Mouse (Mus musculus) liver, embryonic 12.5 days (tissue): ENCODE results near the gene Hivep3. TPM values are rescaled to one million over a fixed set of nuclear protein-coding genes. Genes with fewer than 3 reads are reported as not detected.

Experiments
- ATAC-seq: fragments of 200-750 bp; cut with Nextera tagmentation; 2 replicates; pipeline ENCODE4 v1.8.0; 2017; ENCODE audit warnings: moderate number of reproducible peaks, mild to moderate bottlenecking, moderate library complexity
- H3K27ac ChIP-seq: fragments of 300-500 bp; sonication (generic); 2 replicates; pipeline ENCODE4 v1.5.1; 2016; ENCODE audit warnings: mild to moderate bottlenecking
- H3K27me3 ChIP-seq: fragments of 300-500 bp; sonication (generic); replicated peaks from 2 replicates; pipeline ENCODE4 v1.6.1; 2016; ENCODE audit warnings: mild to moderate bottlenecking, moderate library complexity
- H3K36me3 ChIP-seq: fragments of 300-500 bp; sonication (generic); 2 replicates; pipeline ENCODE4 v1.6.1; 2016; ENCODE audit warnings: mild to moderate bottlenecking, moderate library complexity
- H3K4me1 ChIP-seq: fragments of 300-500 bp; sonication (generic); 2 replicates; pipeline ENCODE4 v1.6.1; 2016
- H3K4me2 ChIP-seq: fragments of 300-500 bp; sonication (generic); 2 replicates; pipeline ENCODE4 v1.6.1; 2016; ENCODE audit warnings: mild to moderate bottlenecking, moderate library complexity
- H3K4me3 ChIP-seq: fragments of 300-500 bp; sonication (generic); 2 replicates; pipeline ENCODE4 v1.5.1; 2016; ENCODE audit warnings: mild to moderate bottlenecking, moderate library complexity
- H3K9ac ChIP-seq: fragments of 300-500 bp; sonication (generic); 2 replicates; pipeline ENCODE4 v1.6.1; 2016; ENCODE audit warnings: mild to moderate bottlenecking, moderate library complexity
- H3K9me3 ChIP-seq: fragments of 300-500 bp; sonication (generic); replicated peaks from 2 replicates; pipeline ENCODE4 v1.6.1; 2016; ENCODE audit warnings: mild to moderate bottlenecking, moderate library complexity
- WGBS: fragments of 180-500 bp; shearing (Covaris S2); methylation state at CpG from one replicate; pipeline ENCODE4 v1.1.7; 2016; ENCODE audit not compliant: insufficient replicate concordance; 5-methylcytosine and 5-hydroxymethylcytosine counted together
- polyA plus RNA-seq: library from polyadenylated mRNA; unstranded; fragments of >200 nt; fragmentation: Nextera tagmentation; extraction: Ambion mirVana; gene quantifications from 2 replicates; pipeline ENCODE4 v1.2.1, GENCODE M21; 2016

Gene Hivep3
- polyA plus RNA-seq, 1 experiment from 2014 or later: 2.9 TPM

DNA sequence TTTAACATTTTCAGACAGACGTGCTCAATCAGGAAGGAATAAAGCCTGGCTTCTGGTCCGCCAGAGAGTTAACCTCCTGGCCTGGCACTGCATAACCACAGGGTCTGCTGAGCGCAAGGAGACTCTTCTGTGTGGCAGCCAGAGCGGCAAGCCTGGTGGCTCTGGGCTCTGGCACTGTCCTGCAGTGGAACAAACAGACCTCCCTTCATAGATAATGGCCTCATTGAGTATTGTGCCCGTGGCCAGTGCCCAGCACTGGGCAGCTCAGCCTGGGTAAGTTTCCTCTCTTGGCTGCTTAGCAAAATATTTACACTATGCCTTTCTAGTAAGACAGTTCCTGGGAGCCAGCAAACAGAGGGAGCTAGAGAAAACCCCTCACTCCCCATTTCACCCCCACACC, 340.5 kb downstream of the Hivep3 start:
- H3K4me1 ChIP-seq: no peaks in the 10 kb centered on the region
- H3K9me3 ChIP-seq: no peaks in the 10 kb centered on the region
- H3K27ac ChIP-seq: no peak overlapping the region
- H3K9ac ChIP-seq: no peak overlapping the region
- H3K36me3 ChIP-seq: no peaks in the 10 kb centered on the region
- no peaks in the 10 kb centered on the region; the same call in 1 of the 2 replicates for H3K27me3 ChIP-seq
- 52% methylated on average over 5 of the region's 5 CpGs for WGBS
- H3K4me3 ChIP-seq: no peak overlapping the region
- H3K4me2 ChIP-seq: no peak overlapping the region
- no peak for ATAC-seq

DNA sequence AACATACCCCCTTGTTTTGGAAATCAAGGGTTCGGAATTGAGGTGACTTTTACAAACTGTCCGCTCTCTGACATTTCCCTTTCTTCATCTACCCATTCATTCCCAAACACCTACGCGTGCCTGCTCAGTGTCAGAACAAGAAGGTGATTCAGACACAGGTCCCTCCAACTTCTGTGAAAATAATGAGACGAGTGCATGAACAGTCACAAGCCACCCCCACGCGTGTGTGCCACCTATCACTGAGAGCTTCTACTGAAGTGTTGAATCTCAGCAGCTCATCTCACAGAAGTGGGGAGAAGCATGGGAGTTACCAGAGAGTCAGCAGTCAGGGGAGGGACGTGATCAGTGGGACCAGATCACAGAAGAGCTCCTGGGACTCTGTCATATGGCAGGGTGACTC, 343.7 kb downstream of the Hivep3 start:
- ATAC-seq: no peak
- no peak overlapping the region for H3K9ac ChIP-seq
- H3K36me3 ChIP-seq: no peaks in the 10 kb centered on the region
- H3K4me1 ChIP-seq: no peaks in the 10 kb centered on the region
- 78% methylated on average over 8 of the region's 8 CpGs for WGBS
- H3K27ac ChIP-seq: no peak overlapping the region
- H3K4me3 ChIP-seq: no peak overlapping the region
- H3K27me3 ChIP-seq: no peaks in the 10 kb centered on the region; the same call in 1 of the 2 replicates
- no peaks in the 10 kb centered on the region for H3K9me3 ChIP-seq
- no peak overlapping the region for H3K4me2 ChIP-seq

DNA sequence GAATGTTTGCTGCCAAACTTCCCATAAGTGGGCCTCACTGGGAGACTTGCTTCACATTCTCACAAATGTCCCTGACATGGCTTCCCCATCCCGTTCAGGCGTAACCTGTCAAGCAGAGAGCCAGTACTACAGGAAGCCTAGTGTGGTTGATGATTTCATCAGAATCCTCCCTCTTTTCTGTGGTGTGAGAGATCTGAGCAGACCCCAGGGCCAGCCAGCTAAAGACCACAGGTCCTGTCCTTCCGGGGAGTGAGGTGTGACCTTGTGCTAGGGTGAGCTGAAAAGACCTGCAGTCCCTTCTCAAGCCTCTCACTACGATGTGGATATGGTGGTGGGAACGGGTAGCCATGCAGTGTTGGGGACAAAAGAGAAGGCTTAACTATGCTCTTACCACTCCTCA, 348.9 kb downstream of the Hivep3 start:
- H3K4me1 ChIP-seq: no peaks in the 10 kb centered on the region
- no peak overlapping the region for H3K4me2 ChIP-seq
- no peak overlapping the region for H3K4me3 ChIP-seq
- H3K27me3 ChIP-seq: no peaks in the 10 kb centered on the region; the same call in 1 of the 2 replicates
- H3K27ac ChIP-seq: no peak overlapping the region
- 48% methylated on average over 5 of the region's 5 CpGs for WGBS
- no peak for ATAC-seq
- no peaks in the 10 kb centered on the region for H3K9me3 ChIP-seq
- no peaks in the 10 kb centered on the region for H3K36me3 ChIP-seq
- H3K9ac ChIP-seq: no peak overlapping the region

DNA sequence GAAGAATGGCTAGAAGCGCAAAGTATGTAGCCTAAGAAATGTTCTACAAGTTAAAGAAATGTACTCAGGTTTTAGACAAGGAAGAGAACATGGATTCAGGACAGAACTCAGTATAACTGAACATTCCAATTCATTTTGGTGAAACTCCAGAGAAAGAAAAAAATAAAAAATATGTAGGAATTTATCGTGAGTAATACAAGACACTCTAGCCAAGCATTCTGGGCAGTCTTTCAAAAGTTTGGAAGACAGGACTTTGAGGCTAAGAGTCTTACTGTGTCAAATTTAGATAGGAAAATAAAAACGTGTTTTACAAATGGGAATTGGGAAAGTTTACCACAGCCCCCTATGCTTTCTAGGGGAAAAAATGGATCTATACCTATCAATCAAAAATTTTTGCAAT, 350.1 kb downstream of the Hivep3 start:
- Histone ChIP-seq H3K27ac (no peak overlapping the region), H3K9me3 (no peaks in the 10 kb centered on the region), H3K9ac (no peak overlapping the region), H3K27me3 (no peaks in the 10 kb centered on the region), H3K4me3 (no peak overlapping the region), H3K36me3 (no peaks in the 10 kb centered on the region), H3K4me1 (no peaks in the 10 kb centered on the region), H3K4me2 (no peak overlapping the region)
- WGBS: 65% methylated on average over 3 of the region's 3 CpGs
- no peak for ATAC-seq

DNA sequence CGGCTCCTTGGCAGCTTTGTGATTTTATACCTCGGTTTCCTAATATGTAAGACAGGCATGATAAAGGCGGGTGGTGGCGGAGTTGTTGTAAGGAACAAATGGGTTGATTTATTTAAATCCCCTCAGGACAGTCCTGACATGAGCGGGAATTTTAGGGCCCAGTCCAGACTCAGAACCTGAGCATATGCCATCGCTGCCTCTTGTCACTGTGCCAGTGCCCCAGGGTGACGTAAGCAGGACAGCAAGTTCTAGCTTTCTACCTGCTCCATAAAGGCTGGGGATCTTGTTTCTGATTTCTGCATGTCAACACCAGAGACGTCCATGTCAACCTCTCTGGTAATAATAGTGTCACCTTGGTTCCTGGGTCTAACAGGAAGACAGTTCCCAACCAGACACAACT, 356.0 kb downstream of the Hivep3 start:
- Histone ChIP-seq H3K4me2 (no peak overlapping the region), H3K27ac (no peak overlapping the region), H3K27me3 (no peaks in the 10 kb centered on the region), H3K36me3 (no peaks in the 10 kb centered on the region), H3K9ac (no peak overlapping the region), H3K4me1 (no peaks in the 10 kb centered on the region), H3K9me3 (no peaks in the 10 kb centered on the region), H3K4me3 (no peak overlapping the region)
- 69% methylated on average over 8 of the region's 8 CpGs for WGBS
- no peak for ATAC-seq

DNA sequence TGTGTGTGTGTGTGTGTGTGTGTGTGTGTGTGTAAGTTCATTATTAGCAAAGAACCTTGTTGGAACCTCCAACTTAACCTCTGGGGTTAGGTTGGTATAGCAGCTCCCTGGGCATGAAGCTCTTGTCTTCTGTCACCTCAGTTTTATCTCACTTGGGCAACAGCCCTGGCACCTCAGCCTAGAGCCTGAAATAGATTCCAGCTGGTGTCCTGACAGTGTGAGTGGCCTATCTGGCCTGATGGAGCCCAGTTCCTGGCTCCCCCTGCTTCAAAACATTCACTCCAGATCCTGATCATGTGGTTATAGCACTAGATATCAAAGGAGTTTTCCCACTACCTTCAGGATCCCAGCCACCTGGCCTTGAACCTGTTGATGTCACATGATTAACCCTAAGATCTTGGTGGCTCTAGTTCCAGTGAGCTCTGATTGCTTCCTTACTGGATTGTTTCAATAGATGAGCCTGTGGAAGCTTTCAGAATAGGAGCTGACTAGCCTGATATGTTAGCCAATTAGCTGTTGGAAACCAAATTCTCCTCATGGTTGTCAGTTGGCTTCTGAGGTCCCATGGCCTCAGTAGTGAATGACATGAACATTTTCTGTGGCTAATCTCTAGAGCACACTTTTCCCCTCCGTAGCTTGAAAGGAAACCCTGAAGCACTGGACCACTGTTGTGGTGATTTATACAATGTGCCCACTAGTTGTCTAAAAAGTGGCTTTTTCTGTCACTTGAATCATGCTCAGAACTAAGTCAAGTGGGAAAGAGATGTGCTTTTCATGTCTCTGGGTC, 358.6 kb downstream of the Hivep3 start:
- no peaks in the 10 kb centered on the region for H3K36me3 ChIP-seq
- H3K27ac ChIP-seq: no peak overlapping the region
- H3K4me3 ChIP-seq: no peak overlapping the region
- no peak overlapping the region for H3K9ac ChIP-seq
- 33% methylated on average over 1 of the region's 1 CpGs for WGBS
- no peaks in the 10 kb centered on the region for H3K4me1 ChIP-seq
- H3K4me2 ChIP-seq: no peak overlapping the region
- no peak for ATAC-seq
- H3K27me3 ChIP-seq: no peaks in the 10 kb centered on the region
- H3K9me3 ChIP-seq: no peaks in the 10 kb centered on the region

DNA sequence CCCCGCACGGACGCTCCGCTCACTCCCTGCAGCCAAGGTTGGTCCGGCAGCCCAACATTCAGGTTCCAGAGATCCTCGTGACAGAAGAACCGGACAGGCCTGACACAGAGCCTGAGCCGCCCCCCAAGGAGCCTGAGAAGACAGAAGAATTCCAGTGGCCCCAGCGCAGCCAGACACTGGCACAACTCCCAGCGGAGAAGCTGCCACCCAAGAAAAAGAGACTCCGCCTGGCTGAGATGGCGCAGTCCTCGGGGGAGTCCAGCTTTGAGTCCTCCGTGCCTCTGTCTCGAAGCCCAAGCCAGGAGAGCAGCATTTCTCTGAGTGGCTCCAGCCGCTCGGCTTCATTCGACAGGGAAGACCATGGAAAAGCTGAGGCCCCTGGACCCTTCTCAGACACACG, 363.4 kb downstream of the Hivep3 start:
- Histone ChIP-seq H3K36me3 (no peaks in the 10 kb centered on the region), H3K27me3 (no peaks in the 10 kb centered on the region), H3K4me1 (no peaks in the 10 kb centered on the region), H3K4me3 (no peak overlapping the region), H3K27ac (no peak overlapping the region), H3K4me2 (no peak overlapping the region), H3K9ac (no peak overlapping the region), H3K9me3 (0 out of 2 replicates have a peak, but pooled peaks cover 6% of the 10 kb centered on the region)
- no peak for ATAC-seq
- 78% methylated on average over 19 of the region's 19 CpGs for WGBS

DNA sequence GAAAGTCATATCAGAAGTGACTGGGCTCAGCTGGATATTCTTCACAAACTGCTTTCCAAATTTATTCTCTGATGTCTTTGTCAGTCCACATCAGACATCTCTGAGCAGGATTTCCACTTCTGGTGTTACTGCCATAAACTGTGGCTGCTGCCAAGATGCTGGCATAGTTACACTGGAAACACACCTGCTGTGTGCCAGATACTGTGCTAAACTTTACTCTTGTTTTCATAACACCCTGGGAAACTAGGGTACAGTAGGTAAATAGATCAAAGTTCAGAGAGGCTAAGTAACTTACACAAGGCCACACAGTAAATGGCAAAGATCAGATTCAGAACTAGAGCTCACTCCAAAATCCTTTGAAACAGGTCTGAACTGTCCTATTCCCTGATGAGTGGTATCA, 367.6 kb downstream of the Hivep3 start:
- no peak for ATAC-seq
- H3K4me3 ChIP-seq: no peak overlapping the region

DNA sequence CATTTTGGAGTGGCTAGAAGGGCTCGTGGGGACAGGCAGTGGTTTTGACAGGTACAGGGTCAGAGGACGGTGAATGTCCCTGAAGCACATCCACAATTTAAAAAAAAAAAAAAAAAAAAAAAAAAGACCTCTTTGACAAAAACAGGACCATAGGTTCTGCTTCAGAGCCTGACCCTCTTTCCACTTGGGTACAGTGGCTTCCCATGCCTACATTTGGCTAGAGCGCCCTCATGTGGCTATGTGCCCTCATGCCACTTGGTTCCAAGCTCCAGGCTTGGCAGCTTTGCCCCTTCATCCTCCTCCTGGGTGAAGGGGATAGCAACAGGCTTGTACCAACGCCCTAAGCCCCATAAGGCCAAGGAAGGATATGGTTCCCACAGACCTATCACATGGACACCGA, 371.0 kb downstream of the Hivep3 start:
- no peaks in the 10 kb centered on the region for H3K9me3 ChIP-seq
- no peaks in the 10 kb centered on the region for H3K36me3 ChIP-seq
- no peaks in the 10 kb centered on the region for H3K27me3 ChIP-seq
- H3K27ac ChIP-seq: no peak overlapping the region
- H3K9ac ChIP-seq: no peak overlapping the region
- H3K4me3 ChIP-seq: no peak overlapping the region
- no peak for ATAC-seq
- H3K4me2 ChIP-seq: no peak overlapping the region
- 42% methylated on average over 5 of the region's 5 CpGs for WGBS
- no peaks in the 10 kb centered on the region for H3K4me1 ChIP-seq

More for the DNA sequence above, 367.6 kb downstream of the Hivep3 start:
- H3K27me3 ChIP-seq: no peaks in the 10 kb centered on the region
- H3K9ac ChIP-seq: no peak overlapping the region
- no peaks in the 10 kb centered on the region for H3K36me3 ChIP-seq
- 0 out of 2 replicates have a peak, but pooled peaks cover 6% of the 10 kb centered on the region for H3K9me3 ChIP-seq
- H3K4me1 ChIP-seq: no peaks in the 10 kb centered on the region
- no peak overlapping the region for H3K27ac ChIP-seq
- H3K4me2 ChIP-seq: no peak overlapping the region

DNA sequence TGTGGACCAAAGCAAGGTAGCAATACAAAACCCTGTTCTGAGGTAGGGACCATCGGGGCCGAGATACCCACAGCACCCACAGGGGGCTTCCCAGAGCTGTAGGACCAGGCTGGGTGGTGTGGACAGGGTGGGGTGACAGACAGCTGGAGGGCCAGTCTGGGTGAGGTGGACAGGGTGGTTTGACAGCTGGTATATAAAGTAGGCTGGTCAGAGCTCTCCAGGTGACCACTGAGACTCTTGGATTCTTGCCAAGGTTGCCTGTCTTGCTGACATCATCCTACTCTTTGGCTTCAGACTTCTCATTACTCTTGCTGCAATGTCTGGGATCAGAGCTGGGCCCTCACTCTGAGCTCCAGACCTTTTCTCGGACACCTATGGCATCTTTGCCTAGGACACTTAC, 372.8 kb downstream of the Hivep3 start:
- ATAC-seq: no peak
- Histone ChIP-seq H3K4me2 (no peak overlapping the region), H3K27ac (no peak overlapping the region), H3K9me3 (no peaks in the 10 kb centered on the region), H3K9ac (no peak overlapping the region), H3K4me3 (no peak overlapping the region), H3K27me3 (no peaks in the 10 kb centered on the region), H3K36me3 (no peaks in the 10 kb centered on the region), H3K4me1 (no peaks in the 10 kb centered on the region)
- 75% methylated on average over 3 of the region's 3 CpGs for WGBS

DNA sequence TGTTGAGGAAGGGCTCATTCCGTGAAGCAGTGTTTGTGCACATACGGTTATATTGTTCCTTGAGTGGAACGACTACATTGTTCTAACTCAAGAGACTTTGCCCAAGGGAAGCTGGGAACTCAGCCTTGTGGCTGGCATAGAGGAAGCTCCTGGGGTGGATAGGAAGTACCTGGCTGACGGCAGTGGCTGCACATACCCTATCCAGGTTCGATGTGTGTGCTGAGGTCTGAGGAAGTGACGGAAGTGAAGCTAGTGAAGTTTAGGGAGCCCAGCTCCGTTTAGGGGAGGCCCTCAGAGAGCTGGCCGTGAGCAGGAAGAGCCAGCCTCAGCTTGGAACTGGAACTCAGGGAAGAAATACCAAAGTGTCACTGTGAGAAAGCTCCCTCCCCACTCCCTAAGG, 374.2 kb downstream of the Hivep3 start:
- Histone ChIP-seq H3K9me3 (no peaks in the 10 kb centered on the region), H3K4me3 (no peak overlapping the region), H3K27me3 (no peaks in the 10 kb centered on the region), H3K4me2 (no peak overlapping the region), H3K27ac (no peak overlapping the region), H3K36me3 (no peaks in the 10 kb centered on the region), H3K9ac (no peak overlapping the region), H3K4me1 (no peaks in the 10 kb centered on the region)
- ATAC-seq: no peak
- 49% methylated on average over 8 of the region's 8 CpGs for WGBS

DNA sequence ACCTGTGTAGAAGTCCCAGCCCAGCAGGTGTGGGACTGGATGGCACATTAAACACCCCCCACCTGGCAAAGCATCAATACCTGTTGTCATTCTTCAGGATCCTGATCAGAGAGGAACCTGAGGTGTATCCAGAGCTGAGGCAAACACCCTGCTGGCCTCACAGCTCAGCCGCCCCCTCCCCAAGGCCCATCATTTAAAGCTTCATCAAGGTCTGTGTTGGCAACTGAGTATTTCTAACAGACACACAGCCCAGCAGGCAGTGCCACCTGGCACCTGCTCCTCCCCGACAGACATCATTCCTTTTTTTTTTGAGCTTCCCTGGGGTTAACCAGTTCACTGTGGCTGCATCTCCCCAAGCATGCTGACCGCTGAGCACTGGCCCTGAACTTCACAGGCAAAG, 381.9 kb downstream of the Hivep3 start:
- H3K4me1 ChIP-seq: no peaks in the 10 kb centered on the region
- ATAC-seq: no peak
- no peak overlapping the region for H3K4me3 ChIP-seq
- no peak overlapping the region for H3K4me2 ChIP-seq
- H3K36me3 ChIP-seq: no peaks in the 10 kb centered on the region
- 66% methylated on average over 3 of the region's 3 CpGs for WGBS
- no peak overlapping the region for H3K27ac ChIP-seq
- H3K9me3 ChIP-seq: no peaks in the 10 kb centered on the region; the same call in 1 of the 2 replicates
- H3K27me3 ChIP-seq: no peaks in the 10 kb centered on the region
- H3K9ac ChIP-seq: no peak overlapping the region

DNA sequence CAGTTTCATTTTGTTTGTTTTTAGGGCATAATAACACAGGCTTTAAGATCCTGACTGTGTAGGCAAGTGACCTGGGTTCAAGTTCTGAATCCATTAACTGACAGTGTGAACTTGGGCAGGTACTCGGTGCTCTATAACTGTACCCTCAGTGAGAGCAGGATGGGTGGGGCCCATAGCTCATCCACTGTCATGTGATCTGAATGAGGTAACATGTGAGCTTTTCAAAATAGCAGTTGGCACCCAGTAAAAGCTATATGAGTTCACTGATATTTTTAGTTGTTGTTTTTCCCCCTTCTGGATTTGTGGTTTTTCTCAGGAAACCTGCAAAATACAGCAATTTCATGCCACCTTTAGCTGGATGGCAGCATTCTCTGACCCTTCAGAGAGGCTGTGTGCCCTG, 382.7 kb downstream of the Hivep3 start:
- 68% methylated on average over 1 of the region's 1 CpGs for WGBS
- H3K36me3 ChIP-seq: no peaks in the 10 kb centered on the region
- no peak for ATAC-seq

More for the DNA sequence above, 382.7 kb downstream of the Hivep3 start:
- Histone ChIP-seq H3K9ac (no peak overlapping the region), H3K4me2 (no peak overlapping the region), H3K4me3 (no peak overlapping the region), H3K4me1 (no peaks in the 10 kb centered on the region), H3K27me3 (no peaks in the 10 kb centered on the region), H3K9me3 (no peaks in the 10 kb centered on the region; the same call in 1 of the 2 replicates), H3K27ac (no peak overlapping the region)
